Comparison of ENCODE assay signal across 27 mouse cellular contexts in the genomic region with DNA sequence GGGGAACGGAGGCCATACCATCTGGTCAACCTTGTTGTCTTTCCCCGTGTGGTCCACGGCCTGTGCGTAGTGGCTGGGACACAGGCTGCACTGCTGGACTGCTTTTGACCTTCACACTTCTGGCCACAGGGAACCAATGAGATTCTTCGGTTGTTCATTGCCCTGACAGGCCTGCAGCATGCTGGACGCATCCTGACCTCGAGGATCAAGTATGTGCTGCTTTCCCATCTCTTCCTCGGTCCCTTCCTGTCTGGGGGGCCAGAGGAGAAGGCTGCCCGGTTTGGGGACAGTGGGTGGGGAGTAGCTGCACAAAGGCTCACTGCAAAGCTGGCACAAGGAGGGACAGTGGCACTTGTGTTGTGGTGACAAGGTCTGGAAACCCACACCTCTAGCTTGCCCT. TPM values are rescaled to one million over a fixed set of nuclear protein-coding genes. Genes with fewer than 3 reads are reported as not detected.
"Had no signal": no experiment of that assay in that cellular context is flagged by ENCODE, and none has a peak within 500 bp of the region (broad histone marks: within the 10 kb centered on the region; RNA-seq: fewer than 3 reads in every experiment).

No protein-coding gene starts in this region.

- H3K4me2 ChIP-seq: heart, embryonic 13.5 days; heart, embryonic 15.5 days; hindbrain, embryonic 12.5 days; hindbrain, embryonic 15.5 days; limb, embryonic 13.5 days; limb, embryonic 15.5 days; liver, embryonic 12.5 days had no signal

- H3K27ac ChIP-seq: heart, embryonic 10.5 days; heart, embryonic 13.5 days; heart, embryonic 15.5 days; hindbrain, embryonic 12.5 days; hindbrain, embryonic 15.5 days; hindbrain, postnatal 0 days; kidney, postnatal 0 days; limb, embryonic 13.5 days; limb, embryonic 15.5 days; liver, embryonic 12.5 days; liver, embryonic 14.5 days had no signal

- H3K9ac ChIP-seq: heart, embryonic 13.5 days; heart, embryonic 15.5 days; hindbrain, embryonic 12.5 days; hindbrain, embryonic 15.5 days; limb, embryonic 13.5 days; limb, embryonic 15.5 days; liver, embryonic 12.5 days; liver, embryonic 14.5 days had no signal

- H3K4me3 ChIP-seq: heart, embryonic 10.5 days; heart, embryonic 13.5 days; heart, embryonic 15.5 days; hindbrain, embryonic 12.5 days; hindbrain, embryonic 15.5 days; limb, embryonic 13.5 days; limb, embryonic 15.5 days; liver, embryonic 12.5 days had no signal

- H3K27me3 ChIP-seq: heart, embryonic 13.5 days; heart, embryonic 15.5 days; hindbrain, embryonic 12.5 days; hindbrain, embryonic 15.5 days; limb, embryonic 13.5 days; limb, embryonic 15.5 days; liver, embryonic 12.5 days had no signal

- H3K9me3 ChIP-seq: heart, embryonic 10.5 days; heart, embryonic 13.5 days; heart, embryonic 15.5 days; hindbrain, embryonic 12.5 days; hindbrain, embryonic 15.5 days; limb, embryonic 13.5 days; limb, embryonic 15.5 days; liver, embryonic 12.5 days had no signal

- H3K4me1 ChIP-seq: heart, embryonic 10.5 days; heart, embryonic 13.5 days; heart, embryonic 15.5 days; hindbrain, embryonic 12.5 days; hindbrain, embryonic 15.5 days; limb, embryonic 13.5 days; limb, embryonic 15.5 days; liver, embryonic 12.5 days had no signal

- ATAC-seq: hindbrain, postnatal 0 days; intestine, embryonic 16.5 days; liver, embryonic 12.5 days had no signal

- DNase-seq: gastrocnemius, postnatal 14 days; gastrocnemius, postnatal 36 days; heart, adult 18-20 months; heart, postnatal 14 days; heart, postnatal 36 days; kidney, adult 11 months; kidney, postnatal 14 days; layer of hippocampus, adult 9-11 months; layer of hippocampus, postnatal 36 days; left cerebral cortex, postnatal 4 days had no signal

RNA-seq across cellular contexts. Expression of a gene that starts 34.2 kb away (rescaled TPM):
- polyA plus RNA-seq: heart, embryonic 10.5 days; hindbrain, embryonic 12.5 days; hindbrain, postnatal 0 days; intestine, embryonic 14.5 days; intestine, embryonic 16.5 days; kidney, embryonic 14.5 days; kidney, postnatal 0 days; large intestine, adult 2 months; limb, embryonic 11.5 days; limb, embryonic 15.5 days; liver, adult 2 months; liver, embryonic 12.5 days; liver, embryonic 14.5 days had no signal
